Mouse (Mus musculus): ENCODE results near the gene Cdk1.

Cdk1 gene

GRCm38 (mm10) chr10:69309109-69309508 is 43.6 kb downstream of the Cdk1 start:
- DNase-seq (ENCODE audit: low read depth, low spot score), result no peak

GRCm38 (mm10) chr10:69307067-69307466 is 45.7 kb downstream of the Cdk1 start:
- DNase-seq (ENCODE audit: low read depth, low spot score), result no peak

GRCm38 (mm10) chr10:69306205-69306604 is 46.5 kb downstream of the Cdk1 start:
- no peak for DNase-seq (ENCODE audit: low read depth, low spot score)

GRCm38 (mm10) chr10:69305600-69305999 is 47.1 kb downstream of the Cdk1 start:
- DNase-seq (ENCODE audit: low read depth, low spot score), result no peak

- no peak for DNase-seq (ENCODE audit: low read depth, low spot score)
These were observed 47.9 kb downstream of the Cdk1 start for GRCm38 (mm10) chr10:69304819-69305218.

- DNase-seq (ENCODE audit: low read depth, low spot score), result no peak
These were observed 50.1 kb downstream of the Cdk1 start for GRCm38 (mm10) chr10:69302667-69303066.

GRCm38 (mm10) chr10:69299985-69300384 is 52.8 kb downstream of the Cdk1 start:
- DNase-seq (ENCODE audit: low read depth, low spot score), result no peak

- no peak for DNase-seq (ENCODE audit: low read depth, low spot score)
These were observed 56.8 kb downstream of the Cdk1 start for GRCm38 (mm10) chr10:69295919-69296318.

- no peak for DNase-seq (ENCODE audit: low read depth, low spot score)
These were observed 62.0 kb downstream of the Cdk1 start for GRCm38 (mm10) chr10:69290736-69291135.

GRCm38 (mm10) chr10:69288720-69289119 is 64.0 kb downstream of the Cdk1 start:
- DNase-seq (ENCODE audit: low read depth, low spot score), result no peak

GRCm38 (mm10) chr10:69288086-69288485 is 64.7 kb downstream of the Cdk1 start:
- no peak for DNase-seq (ENCODE audit: low read depth, low spot score)

GRCm38 (mm10) chr10:69286939-69287338 is 65.8 kb downstream of the Cdk1 start:
- DNase-seq (ENCODE audit: low read depth, low spot score), result no peak
